Mouse (Mus musculus) midbrain, postnatal 0 days (tissue): Measurements from ENCODE around the gene Catsperg1. TPM values are rescaled to one million over a fixed set of nuclear protein-coding genes. Genes with fewer than 3 reads are reported as not detected.
"Not testable (repeated sequence)": the region's sequence is repeated elsewhere in the genome, so short reads cannot be mapped to it uniquely, and the experiment has no call there.

ENCODE experiments used
- ATAC-seq: fragments of 200-750 bp; cut with Nextera tagmentation; 2 replicates; pipeline ENCODE4 v1.8.0; 2017; ENCODE audit warnings: moderate number of reproducible peaks, mild to moderate bottlenecking, moderate TSS enrichment, moderate library complexity; ENCODE audit not compliant: low FRiP score
- DNase-seq: peaks from one replicate; pipeline ENCODE4 v3.0.0-alpha.2; 2015; ENCODE audit warnings: low spot score
- H3K27ac ChIP-seq: fragments of 300-500 bp; sonication (generic); 2 replicates; pipeline ENCODE4 v1.5.1; 2014; ENCODE audit warnings: low read depth, mild to moderate bottlenecking, low read length, mixed read lengths
- H3K27me3 ChIP-seq: fragments of 300-500 bp; sonication (generic); 2 replicates; pipeline ENCODE4 v1.6.1; 2014; ENCODE audit warnings: low read length, control low read depth, mixed read lengths; ENCODE audit not compliant: insufficient read depth
- H3K36me3 ChIP-seq: fragments of 300-500 bp; sonication (generic); 2 replicates; pipeline ENCODE4 v1.6.1; 2014; ENCODE audit warnings: low read length, control low read depth, mixed read lengths; ENCODE audit not compliant: insufficient read depth
- H3K4me1 ChIP-seq: fragments of 300-500 bp; sonication (generic); 2 replicates; pipeline ENCODE4 v1.6.1; 2014; ENCODE audit warnings: mild to moderate bottlenecking, control low read depth, antibody characterized with exemption, low read length, mixed read lengths; ENCODE audit not compliant: insufficient read depth
- H3K4me2 ChIP-seq: fragments of 300-500 bp; sonication (generic); 2 replicates; pipeline ENCODE4 v1.6.1; 2014; ENCODE audit warnings: low read depth, mild to moderate bottlenecking, low read length, mixed read lengths; ENCODE audit not compliant: poor library complexity, severe bottlenecking
- H3K4me3 ChIP-seq: fragments of 300-500 bp; sonication (generic); 2 replicates; pipeline ENCODE4 v1.5.1; 2014; ENCODE audit warnings: low read depth, mild to moderate bottlenecking, low read length, moderate library complexity
- H3K9ac ChIP-seq: fragments of 300-500 bp; sonication (generic); replicated peaks from 2 replicates; pipeline ENCODE4 v1.6.1; 2014; ENCODE audit warnings: mild to moderate bottlenecking, low read length, moderate library complexity, mixed read lengths; ENCODE audit not compliant: poor library complexity, severe bottlenecking
- H3K9me3 ChIP-seq: fragments of 300-500 bp; sonication (generic); 2 replicates; pipeline ENCODE4 v1.6.1; 2016; ENCODE audit warnings: low read length, control low read depth
- CTCF ChIP-seq: IDR thresholded peaks from 2 replicates; pipeline ENCODE4 v1.5.1; 2016; ENCODE audit warnings: antibody characterized with exemption, mild to moderate bottlenecking
- WGBS: fragments of 180-500 bp; shearing (Covaris S2); extraction: QIAGEN DNeasy Blood & Tissue Kit; methylation state at CpG from one replicate; pipeline ENCODE4 v1.1.7; 2014; 5-methylcytosine and 5-hydroxymethylcytosine counted together
- polyA plus RNA-seq: library from polyadenylated mRNA; unstranded; fragments of >200 nt; fragmentation: Nextera tagmentation; extraction: Ambion mirVana; gene quantifications from 2 replicates; pipeline ENCODE4 v1.2.1, GENCODE M21; 2015
- total RNA-seq: library from RNA; depleted of rRNA; stranded (reverse); fragments of >200 nt; gene quantifications from 2 replicates; pipeline ENCODE4 v1.2.3, GENCODE M21; 2014

Gene Catsperg1
- total and polyA plus RNA-seq, 2 experiments from 2014 or later: 2.9 to 3.2 TPM

GRCm38 (mm10) chr7:29211415-29212198, 2.2 kb downstream of the Catsperg1 start:
- peak overlapping the region; percentile 52 for H3K4me2 ChIP-seq
- no peak for TF ChIP-seq CTCF
- DNase-seq: peak; percentile 69
- peak overlapping the region; percentile 29 for H3K4me3 ChIP-seq
- H3K9me3 ChIP-seq: no peaks in the 10 kb centered on the region
- ATAC-seq: no peak
- H3K4me1 ChIP-seq: no peaks in the 10 kb centered on the region
- 6% methylated on average over 34 of the region's 34 CpGs for WGBS
- H3K9ac ChIP-seq: peak overlapping the region; percentile 24; the same call in 1 of the 2 replicates
- no peaks in the 10 kb centered on the region for H3K36me3 ChIP-seq
- H3K27ac ChIP-seq: 0 out of 2 replicates have a peak overlapping the region, but pooled peaks have one; percentile 38
- no peaks in the 10 kb centered on the region for H3K27me3 ChIP-seq

DNA sequence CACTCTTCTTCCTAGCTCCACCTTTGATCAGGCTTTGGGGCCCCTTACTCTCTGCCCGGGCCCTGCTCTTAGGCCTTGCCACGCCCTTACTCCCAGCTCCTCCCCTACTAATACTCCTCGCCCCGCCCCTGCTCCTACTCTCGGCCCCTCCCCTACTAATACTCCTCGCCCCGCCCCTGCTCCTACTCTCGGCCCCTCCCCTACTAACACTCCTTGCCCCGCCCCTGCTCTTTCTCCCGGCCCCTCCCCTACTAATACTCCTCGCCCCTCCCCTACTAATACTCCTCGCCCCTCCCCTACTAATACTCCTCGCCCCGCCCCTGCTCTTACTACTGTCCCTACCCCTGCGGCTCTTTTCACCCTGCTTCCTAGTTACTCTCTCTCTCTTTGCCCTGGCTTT, 2.8 kb downstream of the Catsperg1 start:
- not testable (repeated sequence) for H3K4me1 ChIP-seq, H3K9me3 ChIP-seq, ATAC-seq, H3K9ac ChIP-seq, H3K27ac ChIP-seq, H3K27me3 ChIP-seq, DNase-seq, H3K36me3 ChIP-seq
- Histone ChIP-seq H3K4me3 (peak overlapping the region; percentile 29; the same call in 1 of the 2 replicates), H3K4me2 (peak overlapping the region; percentile 52)
- 26% methylated on average over 15 of the region's 15 CpGs for WGBS

DNA sequence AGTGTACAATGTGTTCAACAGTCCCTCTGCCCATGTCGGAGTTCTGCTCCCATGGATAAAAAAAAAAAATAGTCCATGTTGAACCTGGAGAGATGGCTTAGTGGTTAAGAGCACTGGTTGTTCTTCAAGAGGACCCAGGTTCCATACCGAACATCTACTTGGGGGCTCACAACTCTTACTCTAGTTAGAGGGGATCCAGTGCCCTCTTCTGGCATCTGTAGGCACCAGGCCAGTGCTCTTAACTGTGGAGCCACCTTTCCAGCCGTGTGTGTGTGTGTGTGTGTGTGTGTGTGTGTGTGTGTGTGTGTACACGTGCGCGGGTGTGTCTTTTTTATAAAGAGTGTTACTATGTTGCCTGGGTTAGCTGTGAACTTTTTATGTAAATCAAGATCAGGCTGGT, 11.3 kb downstream of the Catsperg1 start:
- H3K27ac ChIP-seq: no peak overlapping the region
- H3K9me3 ChIP-seq: no peaks in the 10 kb centered on the region
- ATAC-seq: no peak
- no peaks in the 10 kb centered on the region for H3K36me3 ChIP-seq
- no peak overlapping the region for H3K4me3 ChIP-seq
- TF ChIP-seq CTCF: no peak
- H3K4me2 ChIP-seq: no peak overlapping the region
- WGBS: 79% methylated on average over 6 of the region's 6 CpGs
- no peaks in the 10 kb centered on the region for H3K4me1 ChIP-seq
- no peak for DNase-seq
- no peaks in the 10 kb centered on the region for H3K27me3 ChIP-seq
- H3K9ac ChIP-seq: no peak overlapping the region

GRCm38 (mm10) chr7:29194230-29194629, 19.6 kb downstream of the Catsperg1 start:
- not testable (repeated sequence) for ATAC-seq, H3K4me1 ChIP-seq, H3K9me3 ChIP-seq, H3K36me3 ChIP-seq, H3K4me3 ChIP-seq, H3K27ac ChIP-seq, H3K4me2 ChIP-seq, H3K27me3 ChIP-seq, H3K9ac ChIP-seq, DNase-seq
- WGBS: 93% methylated on average over 1 of the region's 1 CpGs

DNA sequence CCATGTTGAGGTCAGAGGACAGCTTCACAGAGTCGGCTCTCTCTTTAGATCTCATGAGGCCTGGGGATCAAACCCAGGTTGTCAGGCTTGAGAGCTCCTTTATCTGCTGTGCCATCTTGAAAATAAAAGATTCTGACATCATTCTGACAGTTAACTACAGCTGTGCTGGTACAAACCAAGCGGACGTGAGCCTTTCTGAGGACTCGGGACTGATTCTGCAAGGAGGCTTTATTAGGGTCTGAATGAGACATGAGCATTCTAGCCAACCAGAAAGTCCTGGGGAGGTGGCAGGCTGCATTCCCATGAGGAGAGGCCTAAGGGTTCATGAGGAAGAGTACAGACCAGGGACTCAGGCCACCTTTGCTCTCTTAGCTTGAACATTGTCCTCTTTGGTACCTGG, 32.5 kb downstream of the Catsperg1 start:
- not testable (repeated sequence) for H3K4me2 ChIP-seq, ATAC-seq, H3K4me3 ChIP-seq, H3K27ac ChIP-seq, DNase-seq, H3K27me3 ChIP-seq, H3K9ac ChIP-seq, H3K4me1 ChIP-seq, H3K9me3 ChIP-seq, H3K36me3 ChIP-seq
- 83% methylated on average over 4 of the region's 4 CpGs for WGBS

DNA sequence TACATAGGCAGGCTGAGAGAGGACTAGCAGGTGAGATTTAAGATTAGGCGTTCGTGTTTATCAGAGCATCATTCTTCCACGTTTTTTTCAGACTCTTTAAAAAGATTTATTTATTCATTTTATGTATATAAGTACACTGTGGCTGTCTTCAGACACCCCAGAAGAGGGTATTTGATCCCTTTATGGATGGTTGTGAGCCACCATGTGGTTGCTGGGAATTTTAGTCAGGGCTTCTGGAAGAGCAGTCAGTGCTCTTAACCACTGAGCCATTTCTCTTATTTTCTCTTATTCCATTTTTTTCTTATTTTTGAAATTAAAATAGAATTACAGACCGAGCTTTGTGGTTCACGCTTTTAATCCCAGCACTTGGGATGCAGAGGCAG, 33.0 kb downstream of the Catsperg1 start:
- H3K27me3 ChIP-seq: no peaks in the 10 kb centered on the region
- no peak; the same call in 1 of the 2 replicates for TF ChIP-seq CTCF
- H3K4me2 ChIP-seq: peak overlapping the region; percentile 83
- H3K9ac ChIP-seq: no peak overlapping the region
- H3K4me1 ChIP-seq: peaks cover 10% of the 10 kb centered on the region
- H3K9me3 ChIP-seq: no peaks in the 10 kb centered on the region
- peak; percentile 38 for ATAC-seq
- H3K4me3 ChIP-seq: peak overlapping the region; percentile 73
- DNase-seq: no peak
- H3K36me3 ChIP-seq: peaks cover 4% of the 10 kb centered on the region
- H3K27ac ChIP-seq: peak overlapping the region; percentile 45; the same call in 1 of the 2 replicates
- 37% methylated on average over 5 of the region's 5 CpGs for WGBS
